ENCODE assay signal across 14 mouse cellular contexts in the genomic region with DNA sequence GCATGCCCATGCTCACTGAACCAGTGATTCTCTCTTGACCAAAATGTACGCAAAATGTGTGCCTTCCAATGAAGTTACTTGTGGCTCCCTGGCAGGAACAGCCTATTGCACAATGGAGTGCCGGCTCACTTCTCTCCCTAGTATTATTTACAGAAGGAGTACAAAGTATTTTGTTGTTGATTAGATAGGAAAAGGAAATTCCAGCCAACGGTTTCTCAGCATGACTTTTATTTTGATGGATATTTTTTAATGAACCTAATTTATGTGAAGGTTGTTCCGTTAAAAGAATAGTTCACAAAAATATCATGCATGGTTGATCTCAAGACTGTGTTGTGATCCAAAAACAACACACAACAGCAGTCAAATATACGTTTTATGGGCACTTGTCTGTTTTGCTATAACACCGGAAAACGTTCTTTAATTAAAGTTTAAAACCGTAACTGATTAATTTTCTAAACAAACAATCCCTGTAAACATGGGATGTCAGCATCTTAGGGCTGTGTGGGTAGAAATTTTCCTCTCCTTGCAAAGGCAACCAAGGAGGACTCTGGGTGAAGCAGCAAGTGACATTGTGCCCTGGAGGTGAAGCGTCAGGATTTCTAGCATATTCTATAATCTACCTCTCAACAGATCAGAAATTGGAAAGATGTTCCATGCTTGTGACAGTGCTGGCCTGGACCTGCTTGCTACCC.
DNase-seq lines count a peak whose midpoint lies in the region; ATAC-seq and TF ChIP-seq lines count a peak whose summit lies in the region.
"Had no signal": no experiment of that assay in that cellular context is flagged by ENCODE, and none has a peak within 500 bp of the region (broad histone marks: within the 10 kb centered on the region; RNA-seq: fewer than 3 reads in every experiment).

No protein-coding gene starts in this region.

- no peaks in the 10 kb centered on the region for H3K9me3 ChIP-seq in hindbrain, postnatal 0 days (ENCODE audit: low read length)
- no peaks in the 10 kb centered on the region for H3K9me3 ChIP-seq in hindbrain, embryonic 10.5 days
- no peaks in the 10 kb centered on the region; the same call in 1 of the 2 replicates for H3K9me3 ChIP-seq in kidney, embryonic 16.5 days (ENCODE audit: low read length)
- H3K9me3 ChIP-seq in lung, postnatal 0 days (ENCODE audit: low read length): no peaks in the 10 kb centered on the region
- H3K9me3 ChIP-seq: heart, embryonic 12.5 days had no signal

- TF ChIP-seq EP300 in lung, postnatal 0 days (IDR thresholded peaks at IDR 0.05): peak; percentile 87

- H3K36me3 ChIP-seq in hindbrain, postnatal 0 days (ENCODE audit: insufficient read depth, low read length): no peaks in the 10 kb centered on the region
- no peaks in the 10 kb centered on the region for H3K36me3 ChIP-seq in hindbrain, embryonic 10.5 days
- no peaks in the 10 kb centered on the region for H3K36me3 ChIP-seq in kidney, embryonic 16.5 days (ENCODE audit: insufficient read depth, low read length)
- H3K36me3 ChIP-seq in lung, postnatal 0 days (ENCODE audit: insufficient read depth, low read length): no peaks in the 10 kb centered on the region
- H3K36me3 ChIP-seq: heart, embryonic 12.5 days had no signal

- no peak overlapping the region for H3K4me2 ChIP-seq in hindbrain, postnatal 0 days (ENCODE audit: low read depth, low read length)
- no peak overlapping the region for H3K4me2 ChIP-seq in kidney, embryonic 16.5 days (replicated peaks; ENCODE audit: low read depth, low read length)
- no peak overlapping the region for H3K4me2 ChIP-seq in lung, postnatal 0 days (replicated peaks; ENCODE audit: low read depth, low read length)
- H3K4me2 ChIP-seq: heart, embryonic 12.5 days; hindbrain, embryonic 14.5 days had no signal

- DNase-seq in hindbrain, postnatal 0 days (ENCODE audit: low spot score): peak; percentile 5
- DNase-seq in hindbrain, embryonic 10.5 days (ENCODE audit: low spot score): no peak
- peak; percentile 24 for DNase-seq in NIH3T3 (ENCODE audit: low read depth)
- peak; percentile 79 for DNase-seq in lung, postnatal 0 days (ENCODE audit: low spot score)
- no peak for DNase-seq in thymus, postnatal 25 days
- DNase-seq in retina, embryonic 14.5 days (ENCODE audit: low spot score): no peak
- no peak for DNase-seq in c-Kit-positive CD71-positive TER-119-positive erythroid progenitor cells, embryonic 14.5 days (ENCODE audit: low spot score)
- DNase-seq: adrenal gland, postnatal 14 days; cerebellum, adult 11-12 months; thymus, adult 2 months had no signal

- 50% methylated on average over 9 of the region's 9 CpGs for WGBS in hindbrain, postnatal 0 days
- 79% methylated on average over 9 of the region's 9 CpGs for WGBS in hindbrain, embryonic 10.5 days
- WGBS in kidney, embryonic 16.5 days: 9% methylated on average over 9 of the region's 9 CpGs
- 35% methylated on average over 9 of the region's 9 CpGs for WGBS in lung, postnatal 0 days

- no peak for TF ChIP-seq CTCF in hindbrain, postnatal 0 days (IDR thresholded peaks at IDR 0.05; ENCODE audit: low read depth)
- no peak for TF ChIP-seq CTCF in lung, postnatal 0 days (IDR thresholded peaks at IDR 0.05)

- no peak overlapping the region for H3K4me3 ChIP-seq in hindbrain, postnatal 0 days (ENCODE audit: low read length)
- H3K4me3 ChIP-seq in hindbrain, embryonic 10.5 days: no peak overlapping the region
- H3K4me3 ChIP-seq in kidney, embryonic 16.5 days (ENCODE audit: low read length): no peak overlapping the region
- no peak overlapping the region for H3K4me3 ChIP-seq in lung, postnatal 0 days (ENCODE audit: low read depth, low read length)
- H3K4me3 ChIP-seq: heart, embryonic 12.5 days had no signal

- 0 out of 2 replicates have a peak, but pooled peaks cover 4% of the 10 kb centered on the region for H3K4me1 ChIP-seq in hindbrain, postnatal 0 days (ENCODE audit: insufficient read depth, low read length)
- peaks cover 18% of the 10 kb centered on the region for H3K4me1 ChIP-seq in hindbrain, embryonic 10.5 days (replicated peaks)
- peaks cover 35% of the 10 kb centered on the region for H3K4me1 ChIP-seq in kidney, embryonic 16.5 days (ENCODE audit: insufficient read depth, low read length)
- H3K4me1 ChIP-seq in lung, postnatal 0 days (ENCODE audit: insufficient read depth, low read depth, low read length): peaks cover 9% of the 10 kb centered on the region; the same call in 1 of the 2 replicates

- ATAC-seq in hindbrain, postnatal 0 days: no peak
- peak; percentile 65 for ATAC-seq in kidney, embryonic 16.5 days (ENCODE audit: low FRiP score, low TSS enrichment)
- peak; percentile 53; the same call in 1 of the 2 replicates for ATAC-seq in lung, postnatal 0 days

- no peaks in the 10 kb centered on the region for H3K27me3 ChIP-seq in hindbrain, postnatal 0 days (ENCODE audit: insufficient read depth, low read length)
- no peaks in the 10 kb centered on the region for H3K27me3 ChIP-seq in hindbrain, embryonic 10.5 days (ENCODE audit: insufficient read depth, poor library complexity, severe bottlenecking)
- H3K27me3 ChIP-seq in kidney, embryonic 16.5 days (ENCODE audit: insufficient read depth, low read length): no peaks in the 10 kb centered on the region
- H3K27me3 ChIP-seq in lung, postnatal 0 days (replicated peaks; ENCODE audit: insufficient read depth, low read length): no peaks in the 10 kb centered on the region
- H3K27me3 ChIP-seq: heart, embryonic 12.5 days had no signal

- H3K9ac ChIP-seq in hindbrain, postnatal 0 days (replicated peaks; ENCODE audit: low read length): no peak overlapping the region
- 0 out of 2 replicates have a peak overlapping the region, but pooled peaks have one; percentile 4 for H3K9ac ChIP-seq in kidney, embryonic 16.5 days (replicated peaks; ENCODE audit: low read length)
- H3K9ac ChIP-seq in lung, postnatal 0 days (replicated peaks; ENCODE audit: low read depth): no peak overlapping the region
- H3K9ac ChIP-seq: heart, embryonic 12.5 days; hindbrain, embryonic 14.5 days had no signal

- no peak overlapping the region for H3K27ac ChIP-seq in hindbrain, postnatal 0 days
- H3K27ac ChIP-seq in hindbrain, embryonic 10.5 days: no peak overlapping the region
- peak overlapping the region; percentile 81 for H3K27ac ChIP-seq in kidney, embryonic 16.5 days (ENCODE audit: low read length)
- no peak overlapping the region for H3K27ac ChIP-seq in lung, postnatal 0 days (ENCODE audit: low read length)
- H3K27ac ChIP-seq: hindbrain, embryonic 14.5 days; macrophage had no signal

Comparison
In these comparisons a context has a peak if more than half of its experiments do, and no peak if none do; other contexts are left out.
1. DNase-seq: peak in hindbrain, postnatal 0 days (single experiment), NIH3T3 (single experiment) and lung, postnatal 0 days (single experiment); none in hindbrain, embryonic 10.5 days (single experiment), thymus, postnatal 25 days (single experiment), retina, embryonic 14.5 days (single experiment) and c-Kit-positive CD71-positive TER-119-positive erythroid progenitor cells, embryonic 14.5 days (single experiment).